Mouse (Mus musculus): Measurements from ENCODE around the gene Thumpd3. TPM values are rescaled to one million over a fixed set of nuclear protein-coding genes. Genes with fewer than 3 reads are reported as not detected.

The Thumpd3 gene
- polyA plus RNA-seq, 1 experiment from 2014 or later, result 43.4 TPM

DNA sequence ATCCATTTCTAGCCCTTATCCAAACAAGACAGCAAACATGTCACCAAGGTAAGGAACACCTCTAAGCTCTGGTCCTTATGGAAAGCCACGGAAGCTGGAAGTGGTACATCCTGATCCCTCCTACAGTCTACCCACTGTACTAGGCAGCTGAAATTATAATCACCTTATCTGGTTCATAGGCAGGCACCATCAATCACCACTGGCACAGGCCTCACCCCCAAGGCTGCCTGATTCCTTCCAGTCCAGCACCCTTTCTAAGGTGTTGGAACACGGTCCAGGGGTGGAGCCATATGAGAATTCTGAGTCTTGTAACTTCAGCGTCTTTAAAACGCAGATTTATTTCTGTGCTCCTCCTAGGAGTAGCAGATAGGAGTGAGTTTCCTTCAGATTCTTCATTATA, 32.5 kb upstream of the Thumpd3 start:
- Histone ChIP-seq H3K4me2 (ENCODE audit: low read depth, low read length) (no peak overlapping the region), H3K27me3 (ENCODE audit: control insufficient read depth, insufficient read depth, low read length) (no peaks in the 10 kb centered on the region), H3K4me1 (ENCODE audit: control insufficient read depth, insufficient read depth, low read length) (peaks cover 2% of the 10 kb centered on the region; the same call in 1 of the 2 replicates), H3K9me3 (replicated peaks; ENCODE audit: control insufficient read depth, low read length) (no peaks in the 10 kb centered on the region), H3K4me3 (ENCODE audit: low read length) (no peak overlapping the region), H3K36me3 (ENCODE audit: control insufficient read depth, insufficient read depth) (no peaks in the 10 kb centered on the region), H3K27ac (ENCODE audit: low read length) (no peak overlapping the region; the same call in 1 of the 2 replicates), H3K9ac (ENCODE audit: low read length) (no peak overlapping the region)
- no peak for ATAC-seq (replicated peaks; ENCODE audit: extremely low read depth, insufficient read depth, low FRiP score)
- 79% methylated on average over 4 of the region's 4 CpGs for WGBS

DNA sequence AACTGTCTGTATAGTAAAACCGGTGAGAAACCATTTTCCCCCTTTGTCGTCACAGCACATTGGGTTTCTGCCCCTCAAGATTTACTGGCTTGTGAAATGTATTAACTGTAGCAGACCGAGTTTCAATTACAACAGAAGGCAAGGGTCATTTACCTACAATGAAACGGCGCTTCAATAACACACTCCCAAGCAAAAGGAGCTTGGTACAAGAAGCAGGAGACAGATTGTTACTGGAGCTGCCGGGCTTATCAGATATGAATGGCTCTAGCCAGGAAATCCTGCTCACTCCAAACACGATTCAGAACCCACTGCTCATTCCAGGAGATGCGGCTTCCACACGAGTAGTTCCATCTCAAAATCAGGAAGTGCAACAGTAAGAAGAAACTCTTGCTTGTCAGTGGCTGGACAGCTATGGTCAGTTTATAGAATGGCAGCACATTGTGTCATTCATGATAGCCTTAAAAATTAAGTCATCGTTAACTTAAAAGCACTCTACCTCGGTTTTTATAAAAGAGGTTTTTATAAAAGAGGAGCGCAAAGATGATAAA, 28.5 kb upstream of the Thumpd3 start:
- Histone ChIP-seq H3K9ac (ENCODE audit: low read length) (no peak overlapping the region), H3K4me1 (ENCODE audit: control insufficient read depth, insufficient read depth, low read length) (peaks cover under 1% of the 10 kb centered on the region; the same call in 1 of the 2 replicates), H3K36me3 (ENCODE audit: control insufficient read depth, insufficient read depth) (no peaks in the 10 kb centered on the region), H3K9me3 (replicated peaks; ENCODE audit: control insufficient read depth, low read length) (no peaks in the 10 kb centered on the region), H3K4me3 (ENCODE audit: low read length) (no peak overlapping the region), H3K27me3 (ENCODE audit: control insufficient read depth, insufficient read depth, low read length) (no peaks in the 10 kb centered on the region), H3K4me2 (ENCODE audit: low read depth, low read length) (0 out of 2 replicates have a peak overlapping the region, but pooled peaks have one; percentile 1), H3K27ac (ENCODE audit: low read length) (no peak overlapping the region)
- 38% methylated on average over 12 of the region's 12 CpGs for WGBS
- ATAC-seq (replicated peaks; ENCODE audit: extremely low read depth, insufficient read depth, low FRiP score), result no peak

- Histone ChIP-seq H3K4me3 (ENCODE audit: low read length) (no peak overlapping the region), H3K9ac (ENCODE audit: low read length) (no peak overlapping the region), H3K9me3 (replicated peaks; ENCODE audit: control insufficient read depth, low read length) (no peaks in the 10 kb centered on the region), H3K4me1 (ENCODE audit: control insufficient read depth, insufficient read depth, low read length) (no peaks in the 10 kb centered on the region), H3K27me3 (ENCODE audit: control insufficient read depth, insufficient read depth, low read length) (no peaks in the 10 kb centered on the region), H3K27ac (ENCODE audit: low read length) (no peak overlapping the region), H3K36me3 (ENCODE audit: control insufficient read depth, insufficient read depth) (no peaks in the 10 kb centered on the region), H3K4me2 (ENCODE audit: low read depth, low read length) (no peak overlapping the region)
- WGBS, result 40% methylated on average over 6 of the region's 6 CpGs
- no peak for ATAC-seq (replicated peaks; ENCODE audit: extremely low read depth, insufficient read depth, low FRiP score)
These were observed 27.9 kb upstream of the Thumpd3 start for GRCm38 (mm10) chr6:113018139-113018538.

DNA sequence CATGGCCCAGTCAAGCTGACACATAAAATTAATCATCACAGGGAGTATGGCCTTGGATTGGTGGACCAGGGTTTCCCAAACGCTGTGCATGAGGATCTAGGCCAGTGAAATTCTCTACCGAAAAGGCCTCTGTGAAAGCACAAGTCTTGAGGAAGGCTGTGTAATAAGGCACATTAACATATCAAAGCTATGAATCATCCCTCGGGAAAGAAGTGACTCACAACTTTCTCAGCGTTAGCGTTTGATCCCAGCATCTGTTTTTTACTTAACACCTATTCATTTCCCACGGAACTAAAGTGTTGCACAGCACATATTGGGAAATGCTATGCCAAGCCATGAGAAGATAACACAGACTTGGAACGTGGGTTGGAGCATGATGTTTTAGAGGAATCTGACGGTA, 21.2 kb upstream of the Thumpd3 start:
- WGBS, result 41% methylated on average over 8 of the region's 8 CpGs
- H3K27me3 ChIP-seq (ENCODE audit: control insufficient read depth, insufficient read depth, low read length), result no peaks in the 10 kb centered on the region
- H3K4me2 ChIP-seq (ENCODE audit: low read depth, low read length), result no peak overlapping the region
- no peaks in the 10 kb centered on the region for H3K4me1 ChIP-seq (ENCODE audit: control insufficient read depth, insufficient read depth, low read length)
- no peaks in the 10 kb centered on the region for H3K9me3 ChIP-seq (replicated peaks; ENCODE audit: control insufficient read depth, low read length)
- no peak for ATAC-seq (replicated peaks; ENCODE audit: extremely low read depth, insufficient read depth, low FRiP score)
- no peak overlapping the region for H3K27ac ChIP-seq (ENCODE audit: low read length)
- no peaks in the 10 kb centered on the region for H3K36me3 ChIP-seq (ENCODE audit: control insufficient read depth, insufficient read depth)
- no peak overlapping the region for H3K4me3 ChIP-seq (ENCODE audit: low read length)
- no peak overlapping the region for H3K9ac ChIP-seq (ENCODE audit: low read length)

DNA sequence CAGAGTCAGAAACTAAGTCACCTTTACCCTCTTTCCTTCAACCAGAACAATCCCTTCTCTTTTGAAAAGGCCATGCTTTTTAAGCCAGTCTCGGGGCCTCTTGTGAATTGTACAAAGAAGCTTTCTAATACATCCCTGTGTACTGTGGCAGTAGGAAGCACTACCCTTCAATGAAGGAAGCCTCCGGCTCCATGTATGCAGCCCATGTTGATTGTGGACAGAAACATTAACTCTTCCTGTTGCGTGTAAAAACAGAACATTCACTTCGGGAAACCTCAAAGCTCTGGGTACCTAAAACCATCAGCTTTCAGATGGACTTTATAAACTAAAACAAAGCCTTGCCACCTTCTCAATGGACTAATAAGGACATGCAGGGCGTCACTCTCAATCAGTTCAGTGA, 20.3 kb upstream of the Thumpd3 start:
- no peak overlapping the region for H3K4me2 ChIP-seq (ENCODE audit: low read depth, low read length)
- H3K4me3 ChIP-seq (ENCODE audit: low read length), result no peak overlapping the region
- no peak overlapping the region for H3K9ac ChIP-seq (ENCODE audit: low read length)
- H3K27ac ChIP-seq (ENCODE audit: low read length), result no peak overlapping the region
- H3K27me3 ChIP-seq (ENCODE audit: control insufficient read depth, insufficient read depth, low read length), result no peaks in the 10 kb centered on the region
- H3K4me1 ChIP-seq (ENCODE audit: control insufficient read depth, insufficient read depth, low read length), result no peaks in the 10 kb centered on the region
- H3K36me3 ChIP-seq (ENCODE audit: control insufficient read depth, insufficient read depth), result no peaks in the 10 kb centered on the region
- ATAC-seq (replicated peaks; ENCODE audit: extremely low read depth, insufficient read depth, low FRiP score), result no peak
- WGBS, result 75% methylated on average over 5 of the region's 5 CpGs
- H3K9me3 ChIP-seq (replicated peaks; ENCODE audit: control insufficient read depth, low read length), result no peaks in the 10 kb centered on the region

GRCm38 (mm10) chr6:113027446-113027845, 18.6 kb upstream of the Thumpd3 start:
- Histone ChIP-seq H3K4me1 (ENCODE audit: control insufficient read depth, insufficient read depth, low read length) (no peaks in the 10 kb centered on the region), H3K9me3 (replicated peaks; ENCODE audit: control insufficient read depth, low read length) (no peaks in the 10 kb centered on the region), H3K27me3 (ENCODE audit: control insufficient read depth, insufficient read depth, low read length) (no peaks in the 10 kb centered on the region), H3K9ac (ENCODE audit: low read length) (no peak overlapping the region), H3K27ac (ENCODE audit: low read length) (no peak overlapping the region), H3K36me3 (ENCODE audit: control insufficient read depth, insufficient read depth) (no peaks in the 10 kb centered on the region), H3K4me3 (ENCODE audit: low read length) (no peak overlapping the region), H3K4me2 (ENCODE audit: low read depth, low read length) (no peak overlapping the region)
- WGBS, result 38% methylated on average over 2 of the region's 2 CpGs
- no peak for ATAC-seq (replicated peaks; ENCODE audit: extremely low read depth, insufficient read depth, low FRiP score)

GRCm38 (mm10) chr6:113029006-113029405, 17.0 kb upstream of the Thumpd3 start:
- Histone ChIP-seq H3K4me1 (ENCODE audit: control insufficient read depth, insufficient read depth, low read length) (no peaks in the 10 kb centered on the region), H3K9me3 (replicated peaks; ENCODE audit: control insufficient read depth, low read length) (no peaks in the 10 kb centered on the region), H3K9ac (ENCODE audit: low read length) (no peak overlapping the region), H3K4me2 (ENCODE audit: low read depth, low read length) (no peak overlapping the region), H3K27me3 (ENCODE audit: control insufficient read depth, insufficient read depth, low read length) (no peaks in the 10 kb centered on the region), H3K27ac (ENCODE audit: low read length) (no peak overlapping the region), H3K36me3 (ENCODE audit: control insufficient read depth, insufficient read depth) (no peaks in the 10 kb centered on the region), H3K4me3 (ENCODE audit: low read length) (no peak overlapping the region)
- no peak for ATAC-seq (replicated peaks; ENCODE audit: extremely low read depth, insufficient read depth, low FRiP score)
- 50% methylated on average over 3 of the region's 3 CpGs for WGBS

GRCm38 (mm10) chr6:113030553-113030952, 15.5 kb upstream of the Thumpd3 start:
- no peaks in the 10 kb centered on the region for H3K27me3 ChIP-seq (ENCODE audit: control insufficient read depth, insufficient read depth, low read length)
- H3K4me1 ChIP-seq (ENCODE audit: control insufficient read depth, insufficient read depth, low read length), result no peaks in the 10 kb centered on the region
- no peak overlapping the region for H3K27ac ChIP-seq (ENCODE audit: low read length)
- no peak overlapping the region for H3K9ac ChIP-seq (ENCODE audit: low read length)
- no peak for ATAC-seq (replicated peaks; ENCODE audit: extremely low read depth, insufficient read depth, low FRiP score)
- no peaks in the 10 kb centered on the region for H3K36me3 ChIP-seq (ENCODE audit: control insufficient read depth, insufficient read depth)
- no peak overlapping the region for H3K4me2 ChIP-seq (ENCODE audit: low read depth, low read length)
- H3K9me3 ChIP-seq (replicated peaks; ENCODE audit: control insufficient read depth, low read length), result no peaks in the 10 kb centered on the region
- no peak overlapping the region for H3K4me3 ChIP-seq (ENCODE audit: low read length)
- WGBS, result 55% methylated on average over 3 of the region's 3 CpGs

DNA sequence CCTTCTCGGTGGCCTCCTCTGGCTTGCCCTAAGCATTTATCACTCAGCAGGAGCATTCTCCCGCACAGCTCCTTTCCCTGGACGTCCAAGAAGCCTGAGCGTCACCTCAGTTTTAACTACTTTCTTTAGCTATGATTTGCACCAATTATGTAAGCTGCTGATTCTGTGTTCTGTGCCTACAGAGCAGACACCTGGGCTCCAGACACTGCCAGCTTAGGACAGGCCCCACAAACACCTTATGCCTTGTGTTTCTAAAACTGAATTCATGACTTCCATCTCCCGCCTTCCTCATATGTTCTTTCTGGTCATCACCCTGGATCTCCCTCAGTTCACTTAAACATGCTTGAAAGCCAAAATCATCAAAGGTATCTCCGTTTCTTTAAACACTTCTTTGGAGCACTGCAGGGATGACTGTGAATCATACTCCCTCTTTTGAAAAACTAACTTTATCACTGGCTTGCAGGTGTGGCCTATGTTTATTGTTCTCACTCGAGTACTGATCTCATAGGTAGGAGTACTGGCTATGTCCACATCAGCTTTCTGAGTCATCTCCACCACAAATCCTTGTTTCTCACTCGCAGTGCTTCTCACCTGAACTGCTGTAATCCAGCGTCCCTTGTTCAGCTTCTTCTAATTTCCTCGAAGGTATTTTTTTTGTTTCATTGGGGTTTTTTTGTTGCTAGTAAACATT, 14.9 kb upstream of the Thumpd3 start:
- Histone ChIP-seq H3K36me3 (ENCODE audit: control insufficient read depth, insufficient read depth) (no peaks in the 10 kb centered on the region), H3K4me2 (ENCODE audit: low read depth, low read length) (no peak overlapping the region), H3K4me1 (ENCODE audit: control insufficient read depth, insufficient read depth, low read length) (no peaks in the 10 kb centered on the region), H3K9ac (ENCODE audit: low read length) (no peak overlapping the region), H3K27me3 (ENCODE audit: control insufficient read depth, insufficient read depth, low read length) (no peaks in the 10 kb centered on the region), H3K27ac (ENCODE audit: low read length) (no peak overlapping the region), H3K4me3 (ENCODE audit: low read length) (no peak overlapping the region), H3K9me3 (replicated peaks; ENCODE audit: control insufficient read depth, low read length) (no peaks in the 10 kb centered on the region)
- no peak for ATAC-seq (replicated peaks; ENCODE audit: extremely low read depth, insufficient read depth, low FRiP score)
- 69% methylated on average over 10 of the region's 10 CpGs for WGBS
